ENCODE assay signal across 9 mouse cellular contexts in the genomic region with DNA sequence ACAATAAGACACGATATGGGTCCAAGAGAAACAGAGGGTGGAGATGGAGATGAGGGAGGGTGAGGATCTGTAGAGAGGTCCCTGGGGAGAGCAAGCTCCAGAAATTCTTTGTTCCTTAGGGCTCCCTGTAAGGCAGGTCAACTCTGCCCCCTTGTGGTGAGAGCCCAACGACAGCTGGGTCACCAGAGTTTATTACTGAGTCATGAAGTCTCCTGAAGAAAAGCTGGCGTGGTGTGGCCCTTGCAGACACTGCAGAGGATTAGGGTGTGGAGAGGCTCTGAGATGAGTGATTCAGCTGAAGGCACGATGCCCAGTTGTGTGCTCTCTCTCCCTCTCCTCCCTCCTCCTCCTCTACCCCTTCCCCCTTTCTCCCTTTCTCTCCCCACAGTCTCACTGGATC. TPM values are rescaled to one million over a fixed set of nuclear protein-coding genes. Genes with fewer than 3 reads are reported as not detected.
DNase-seq lines count a peak whose midpoint lies in the region; ATAC-seq and TF ChIP-seq lines count a peak whose summit lies in the region.
"Had no signal": no experiment of that assay in that cellular context is flagged by ENCODE, and none has a peak within 500 bp of the region (broad histone marks: within the 10 kb centered on the region; RNA-seq: fewer than 3 reads in every experiment).

No protein-coding gene starts in this region.

- no peaks in the 10 kb centered on the region for H3K79me2 ChIP-seq in CH12.LX (replicated peaks; ENCODE audit: control insufficient read depth, extremely low read depth, insufficient read depth, poor library complexity, severe bottlenecking)
- H3K79me2 ChIP-seq in heart, adult 2 months (replicated peaks; ENCODE audit: control insufficient read depth, insufficient read depth, low read length), result no peaks in the 10 kb centered on the region

- H3K36me3 ChIP-seq in CH12.LX (replicated peaks in 1 of 2; ENCODE audit: control insufficient read depth in 1 of 2, insufficient read depth in 1 of 2, low read length in 1 of 2), result no peaks in the 10 kb centered on the region
- no peaks in the 10 kb centered on the region for H3K36me3 ChIP-seq in heart, adult 2 months (ENCODE audit: control insufficient read depth, insufficient read depth, low read length)
- no peaks in the 10 kb centered on the region for H3K36me3 ChIP-seq in lung, embryonic 14.5 days (ENCODE audit: insufficient read depth)
- H3K36me3 ChIP-seq: lung, embryonic 15.5 days had no signal

- H3K4me1 ChIP-seq in CH12.LX (ENCODE audit: control insufficient read depth in 1 of 2, insufficient read depth in 2 of 2), result peaks cover 0 to 42% of the 10 kb centered on the region in 2 experiments; a peak in 3 of 4 replicates
- H3K4me1 ChIP-seq in heart, adult 2 months (ENCODE audit: control insufficient read depth, insufficient read depth, low read length), result no peaks in the 10 kb centered on the region
- no peaks in the 10 kb centered on the region for H3K4me1 ChIP-seq in lung, embryonic 14.5 days (ENCODE audit: insufficient read depth)

- peak; percentile 89 for DNase-seq in CH12.LX (ENCODE audit: extremely low read depth)
- peak; percentile 93 for DNase-seq in adrenal gland, postnatal 10 days
- peak; percentile 69 for DNase-seq in embryo, embryonic 11.5 days (ENCODE audit: low read depth, low spot score)
- DNase-seq in heart, adult 2 months, result peak; percentile 71 to 78
- DNase-seq in kidney, postnatal 4 days, result peak; percentile 92
- peak; percentile 94 for DNase-seq in lung, embryonic 14.5 days
- peak; percentile 67 to 83 for DNase-seq in right cerebral cortex, postnatal 10 days (ENCODE audit: low spot score in 2 of 2)
- DNase-seq in urinary bladder, postnatal 10 days (ENCODE audit: low spot score), result peak; percentile 52

- dilution Hi-C loops in CH12.LX (cut with MboI; ENCODE audit: extremely low pct_ligation_motif_present, extremely low pct_unique_long_range_greater_than_20kb, low sequenced_read_pairs), result no loop called here

- TF ChIP-seq POLR2A in CH12.LX (IDR thresholded peaks at IDR 0.05; ENCODE audit: low read depth, low read length), result no peak
- TF ChIP-seq POLR2A in heart, adult 2 months (IDR thresholded peaks at IDR 0.05; ENCODE audit: insufficient read depth, low read depth, low read length), result no peak

- TF ChIP-seq EP300 in CH12.LX (IDR thresholded peaks at IDR 0.05; ENCODE audit: low read length), result no peak
- TF ChIP-seq EP300 in heart, adult 2 months (IDR thresholded peaks at IDR 0.05; ENCODE audit: insufficient read depth, low read depth, low read length), result peak; percentile 75

- in situ Hi-C loops in CH12.LX (cut with MboI; ENCODE audit: low pct_ligation_motif_present, low pct_unique_long_range_greater_than_20kb, low sequenced_read_pairs), result no loop called here

- no peak overlapping the region for H3K9ac ChIP-seq in CH12.LX (ENCODE audit: insufficient read depth, low read depth)
- H3K9ac ChIP-seq in heart, adult 2 months (ENCODE audit: low read depth, low read length), result no peak overlapping the region
- H3K9ac ChIP-seq in lung, embryonic 14.5 days, result no peak overlapping the region
- H3K9ac ChIP-seq: lung, embryonic 15.5 days had no signal

- H3K27me3 ChIP-seq in CH12.LX (replicated peaks), result peaks cover 8% of the 10 kb centered on the region
- no peaks in the 10 kb centered on the region for H3K27me3 ChIP-seq in heart, adult 2 months (ENCODE audit: control insufficient read depth, insufficient read depth, low read length)
- H3K27me3 ChIP-seq in lung, embryonic 14.5 days (ENCODE audit: insufficient read depth, low read length), result no peaks in the 10 kb centered on the region
- H3K27me3 ChIP-seq: lung, embryonic 15.5 days had no signal

- TF ChIP-seq RAD21 in CH12.LX (IDR thresholded peaks at IDR 0.05; ENCODE audit: low read depth, low read length), result no peak; the same call in none of the 2 replicates

- ATAC-seq in lung, embryonic 14.5 days (ENCODE audit: insufficient read depth), result peak; percentile 76

- H3K27ac ChIP-seq in CH12.LX (ENCODE audit: insufficient read depth, low read depth), result no peak overlapping the region
- no peak overlapping the region for H3K27ac ChIP-seq in heart, adult 2 months
- H3K27ac ChIP-seq in lung, embryonic 14.5 days (ENCODE audit: low read depth), result no peak overlapping the region
- H3K27ac ChIP-seq: lung, embryonic 15.5 days had no signal

- TF ChIP-seq CTCF in CH12.LX (conservative IDR thresholded peaks at IDR 0.05 in 1 of 2, IDR thresholded peaks at IDR 0.05 in 1 of 2; ENCODE audit: low read depth in 2 of 2, low read length in 2 of 2), result peak; percentile 84 to 99; a peak in 3 of 4 replicates
- peak; percentile 84 for TF ChIP-seq CTCF in heart, adult 2 months (IDR thresholded peaks at IDR 0.05)
- TF ChIP-seq CTCF in lung, embryonic 14.5 days (IDR thresholded peaks at IDR 0.05; ENCODE audit: low read depth), result peak; percentile 90

- no peaks in the 10 kb centered on the region for H3K9me3 ChIP-seq in CH12.LX (replicated peaks; ENCODE audit: low read length)
- H3K9me3 ChIP-seq in lung, embryonic 14.5 days (ENCODE audit: low read depth, low read length), result no peaks in the 10 kb centered on the region
- H3K9me3 ChIP-seq: lung, embryonic 15.5 days had no signal

- no peak overlapping the region for H3K4me3 ChIP-seq in CH12.LX (replicated peaks in 1 of 3; ENCODE audit: low read depth in 2 of 3, low read length in 2 of 3, poor library complexity in 1 of 3)
- H3K4me3 ChIP-seq in heart, adult 2 months, result no peak overlapping the region
- H3K4me3 ChIP-seq in lung, embryonic 14.5 days (ENCODE audit: low read depth, low read length), result no peak overlapping the region
- H3K4me3 ChIP-seq: lung, embryonic 15.5 days had no signal

- intact Hi-C loops in heart, adult 2 months (cut with DNase I), result loop anchor here (2.0 to 10.0 kb wide), 2 partner anchors 136 to 316 kb away; a partner anchor contains a TSS

- WGBS in heart, adult 2 months, result 6% methylated on average over 4 of the region's 4 CpGs
- 5% methylated on average over 4 of the region's 4 CpGs for WGBS in lung, embryonic 14.5 days

- no peak overlapping the region for H3K4me2 ChIP-seq in CH12.LX (ENCODE audit: insufficient read depth, low read depth, poor library complexity, severe bottlenecking)
- H3K4me2 ChIP-seq in lung, embryonic 14.5 days, result no peak overlapping the region
- H3K4me2 ChIP-seq: lung, embryonic 15.5 days had no signal

TF ChIP-seq in CH12.LX, 34 proteins besides CTCF, POLR2A, EP300 and RAD21 (continues in another document):
- TF ChIP-seq E2F4 (IDR thresholded peaks at IDR 0.05; ENCODE audit: insufficient replicate concordance, low read depth, low read length) (no peak), SIN3A (IDR thresholded peaks at IDR 0.05; ENCODE audit: low read length) (0 out of 2 replicates have a peak, but pooled peaks have one; percentile 64), NRF1 (IDR thresholded peaks at IDR 0.05; ENCODE audit: low read depth, low read length) (no peak), ZC3H11A (IDR thresholded peaks at IDR 0.05; ENCODE audit: low read depth, low read length) (peak; percentile 60), ELF1 (IDR thresholded peaks at IDR 0.05; ENCODE audit: low read depth, low read length) (no peak), ZKSCAN1 (IDR thresholded peaks at IDR 0.05; ENCODE audit: borderline replicate concordance, low read depth, low read length) (no peak), NELFE (IDR thresholded peaks at IDR 0.05; ENCODE audit: low read depth, low read length) (peak; percentile 51; the same call in 1 of the 2 replicates), MAFK (IDR thresholded peaks at IDR 0.05; ENCODE audit: insufficient replicate concordance, low read length) (0 out of 2 replicates have a peak, but pooled peaks have one; percentile 29), CHD2 (IDR thresholded peaks at IDR 0.05; ENCODE audit: low read length) (no peak), JUND (conservative IDR thresholded peaks at IDR 0.05; ENCODE audit: low read depth, low read length) (0 out of 2 replicates have a peak, but pooled peaks have one; percentile 52), HCFC1 (IDR thresholded peaks at IDR 0.05; ENCODE audit: low read depth, low read length) (no peak), KAT2A (IDR thresholded peaks at IDR 0.05; ENCODE audit: insufficient replicate concordance, low read length) (0 out of 2 replicates have a peak, but pooled peaks have one; percentile 32), PAX5 (IDR thresholded peaks at IDR 0.05; ENCODE audit: low read length) (no peak), UBTF (IDR thresholded peaks at IDR 0.05; ENCODE audit: low read depth, low read length) (no peak), MAZ (IDR thresholded peaks at IDR 0.05; ENCODE audit: low read depth, low read length) (no peak)

RNA-seq across cellular contexts. Expression of a gene that starts 2.0 kb away (rescaled TPM):
- total RNA-seq in CH12.LX (2012; rRNA removed), result 0.84 and 2.7 TPM in 2 replicates
- 0.51 and 0.82 TPM in 2 replicates for total RNA-seq in CH12.LX (2014; rRNA removed)
- polyA plus RNA-seq in CH12.LX (2012; ENCODE audit: insufficient read length, low read depth), result 0.67 and 1.0 TPM in 2 replicates
- 1 to 10 TPM; 1.7 to 2.8 TPM for total RNA-seq in adrenal gland, postnatal 10 days (2021)
- under 1 TPM; 0.23 to 0.26 TPM for total RNA-seq in heart, adult 2 months (2021)
- 1.3 and 1.9 TPM in 2 replicates for polyA plus RNA-seq in heart, adult 2 months (2012; rRNA removed)
- 0.26 TPM in 1 of 2 replicates, not detected in the other for polyA plus RNA-seq in lung, embryonic 14.5 days (2014; fragmentation: Nextera tagmentation; extraction: Ambion mirVana)

RNA-seq across cellular contexts. Expression of a gene that starts 22.2 kb away (rescaled TPM):
- total RNA-seq in CH12.LX (2012; rRNA removed) (not detected in 2 replicates), CH12.LX (2014; rRNA removed) (not detected in 2 replicates)
- not detected in 2 replicates for polyA plus RNA-seq in CH12.LX (2012; ENCODE audit: insufficient read length, low read depth)
- total RNA-seq in adrenal gland, postnatal 10 days (2021), result not detected
- total RNA-seq in heart, adult 2 months (2021), result not detected
- polyA plus RNA-seq in heart, adult 2 months (2012; rRNA removed), result not detected in 2 replicates
- polyA plus RNA-seq in lung, embryonic 14.5 days (2014; fragmentation: Nextera tagmentation; extraction: Ambion mirVana), result not detected in 2 replicates
- polyA plus RNA-seq: lung, embryonic 15.5 days had no signal

RNA-seq across cellular contexts. Expression of a gene that starts 39.8 kb away (rescaled TPM):
- total RNA-seq in CH12.LX (2012; rRNA removed) (0.08 TPM in 1 of 2 replicates, not detected in the other), CH12.LX (2014; rRNA removed) (not detected in 2 replicates)
- polyA plus RNA-seq in CH12.LX (2012; ENCODE audit: insufficient read length, low read depth), result not detected in 2 replicates
- under 1 TPM; 0.24 to 0.42 TPM for total RNA-seq in adrenal gland, postnatal 10 days (2021)
- not detected for total RNA-seq in heart, adult 2 months (2021)
- polyA plus RNA-seq in heart, adult 2 months (2012; rRNA removed), result not detected in 2 replicates
- polyA plus RNA-seq in lung, embryonic 14.5 days (2014; fragmentation: Nextera tagmentation; extraction: Ambion mirVana), result 0.30 TPM in 1 of 2 replicates, not detected in the other

RNA-seq across cellular contexts. Expression of a gene that starts 50.1 kb away (rescaled TPM):
- total RNA-seq in CH12.LX (2012; rRNA removed) (92.1 and 96.8 TPM in 2 replicates), CH12.LX (2014; rRNA removed) (77.7 and 77.8 TPM in 2 replicates)
- 134 and 136 TPM in 2 replicates for polyA plus RNA-seq in CH12.LX (2012; ENCODE audit: insufficient read length, low read depth)
- 100 to 1,000 TPM; 129 to 131 TPM for total RNA-seq in adrenal gland, postnatal 10 days (2021)
- 10 to 100 TPM; 48.7 to 55.9 TPM for total RNA-seq in heart, adult 2 months (2021)
- 33.9 and 45.6 TPM in 2 replicates for polyA plus RNA-seq in heart, adult 2 months (2012; rRNA removed)
- 82.5 and 89.8 TPM in 2 replicates for polyA plus RNA-seq in lung, embryonic 14.5 days (2014; fragmentation: Nextera tagmentation; extraction: Ambion mirVana)
